Mouse (Mus musculus) E14TG2a.4 (cell line): ENCODE results near the gene Mien1.

Experiments
- H3K27me3 ChIP-seq: 2 replicates; pipeline ENCODE4 v1.6.1; 2014; ENCODE audit warnings: low read length, control low read depth; ENCODE audit not compliant: insufficient read depth
- H3K36me3 ChIP-seq: 2 replicates; pipeline ENCODE4 v1.6.1; 2014; ENCODE audit warnings: low read length, control low read depth; ENCODE audit not compliant: insufficient read depth
- H3K4me1 ChIP-seq: replicated peaks from 2 replicates; pipeline ENCODE4 v1.6.1; 2014; ENCODE audit warnings: low read depth, low read length, control low read depth
- H3K4me3 ChIP-seq: replicated peaks from 2 replicates; pipeline ENCODE4 v1.5.1; 2014; ENCODE audit warnings: mild to moderate bottlenecking, low read length
- H3K9me3 ChIP-seq: 2 replicates; pipeline ENCODE4 v1.6.1; 2014; ENCODE audit warnings: low read length, control low read depth
- CTCF ChIP-seq: conservative IDR thresholded peaks from 2 replicates; pipeline ENCODE4 v1.5.1; 2014; ENCODE audit warnings: low read length
- NANOG ChIP-seq: IDR thresholded peaks from 2 replicates; pipeline ENCODE4 v1.6.1; 2014; ENCODE audit warnings: borderline replicate concordance, low read length, mixed read lengths
- POU5F1 ChIP-seq: IDR thresholded peaks from 2 replicates; pipeline ENCODE4 v1.6.1; 2014; ENCODE audit warnings: low read length, borderline replicate concordance

Mien1 gene

DNA sequence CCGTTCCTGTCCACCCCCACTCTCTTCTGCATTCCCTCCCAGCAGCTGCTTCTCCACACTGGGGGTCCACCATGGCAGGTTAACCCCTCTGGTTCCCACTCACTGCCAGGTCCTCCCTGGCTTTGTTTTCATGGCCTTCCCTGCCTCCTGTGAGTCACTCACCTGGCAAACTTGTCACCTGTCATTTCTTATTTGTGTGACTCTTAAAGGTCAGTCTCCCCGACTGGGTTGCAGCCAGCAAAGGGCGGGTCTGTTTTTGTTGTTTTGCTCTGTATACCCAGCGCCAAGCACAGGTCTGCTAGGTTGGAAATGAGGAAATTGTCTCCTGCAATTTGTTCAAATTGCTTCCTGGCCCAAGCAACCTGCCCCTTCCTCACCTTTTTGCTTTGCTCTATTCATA, 6.9 kb upstream of the Mien1 start:
- H3K4me1 ChIP-seq, result peaks cover 51% of the 10 kb centered on the region
- peaks cover 6% of the 10 kb centered on the region for H3K36me3 ChIP-seq
- H3K9me3 ChIP-seq, result no peaks in the 10 kb centered on the region
- H3K27me3 ChIP-seq, result no peaks in the 10 kb centered on the region
- 0 out of 2 replicates have a peak overlapping the region, but pooled peaks have one; percentile 82 for H3K4me3 ChIP-seq
- TF ChIP-seq NANOG (no peak), POU5F1 (no peak), CTCF (no peak)

DNA sequence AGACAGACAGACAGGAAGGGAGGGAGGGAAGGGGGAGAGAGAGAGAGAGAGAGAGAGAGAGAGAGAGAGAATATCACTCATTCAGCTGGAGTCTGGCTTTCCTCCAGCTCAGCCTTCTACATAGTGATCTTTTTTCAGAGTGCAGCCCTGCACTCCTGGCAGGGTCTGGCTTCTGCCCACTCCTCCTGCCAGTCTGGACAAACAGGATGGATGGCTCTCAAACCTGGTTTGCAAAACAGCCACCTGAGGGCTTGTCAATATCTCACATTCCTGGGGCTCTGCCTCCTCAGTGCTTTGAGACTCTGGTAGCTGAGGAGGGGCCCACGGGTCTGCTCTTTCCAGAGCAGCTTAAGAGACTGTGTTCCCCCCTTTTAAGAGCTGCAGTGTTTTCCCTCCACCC, 6.4 kb upstream of the Mien1 start:
- Histone ChIP-seq H3K4me3 (0 out of 2 replicates have a peak overlapping the region, but pooled peaks have one; percentile 82), H3K27me3 (no peaks in the 10 kb centered on the region), H3K36me3 (peaks cover 4% of the 10 kb centered on the region; the same call in 1 of the 2 replicates), H3K9me3 (no peaks in the 10 kb centered on the region), H3K4me1 (peaks cover 47% of the 10 kb centered on the region)
- TF ChIP-seq NANOG (no peak), CTCF (no peak), POU5F1 (no peak)

GRCm38 (mm10) chr11:98443688-98444087, 4.9 kb upstream of the Mien1 start:
- Histone ChIP-seq H3K36me3 (no peaks in the 10 kb centered on the region), H3K9me3 (no peaks in the 10 kb centered on the region), H3K27me3 (no peaks in the 10 kb centered on the region), H3K4me3 (no peak overlapping the region), H3K4me1 (peaks cover 33% of the 10 kb centered on the region)
- TF ChIP-seq NANOG (no peak), POU5F1 (no peak), CTCF (no peak; the same call in 1 of the 2 replicates)

- H3K27me3 ChIP-seq, result no peaks in the 10 kb centered on the region
- peaks cover 40% of the 10 kb centered on the region for H3K36me3 ChIP-seq
- no peaks in the 10 kb centered on the region for H3K9me3 ChIP-seq
- TF ChIP-seq NANOG (no peak), POU5F1 (no peak), CTCF (no peak)
- no peak overlapping the region for H3K4me3 ChIP-seq
- H3K4me1 ChIP-seq, result peaks cover 28% of the 10 kb centered on the region
Observed at GRCm38 (mm10) chr11:98437441-98437840, 1.4 kb downstream of the Mien1 start.

DNA sequence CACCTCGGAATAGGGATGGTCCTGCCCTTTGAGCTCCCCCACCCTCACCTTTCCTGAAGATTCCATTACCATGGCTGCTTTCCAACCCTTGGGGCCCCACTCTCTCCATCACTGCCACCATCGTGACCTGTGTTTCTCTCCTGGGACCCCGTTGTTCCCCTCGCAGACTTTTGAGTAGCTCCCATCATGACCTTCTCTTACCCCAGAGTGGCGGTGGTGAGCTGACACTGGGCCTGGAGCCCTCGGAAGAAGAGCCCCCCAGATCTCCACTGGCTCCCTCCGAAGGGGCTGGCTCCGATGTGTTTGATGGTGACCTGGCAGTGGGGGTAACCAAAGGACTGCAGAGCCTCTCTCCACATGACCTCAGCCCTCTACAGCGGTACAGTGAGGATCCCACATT, 3.1 kb downstream of the Mien1 start:
- H3K4me3 ChIP-seq, result no peak overlapping the region
- peaks cover 40% of the 10 kb centered on the region for H3K36me3 ChIP-seq
- no peaks in the 10 kb centered on the region for H3K27me3 ChIP-seq
- peaks cover 28% of the 10 kb centered on the region for H3K4me1 ChIP-seq
- no peak for TF ChIP-seq CTCF
- no peak for TF ChIP-seq NANOG
- no peak for TF ChIP-seq POU5F1
- H3K9me3 ChIP-seq, result no peaks in the 10 kb centered on the region

GRCm38 (mm10) chr11:98431743-98432502, 6.9 kb downstream of the Mien1 start:
- no peak for TF ChIP-seq CTCF
- no peak for TF ChIP-seq POU5F1
- no peak for TF ChIP-seq NANOG
- H3K4me1 ChIP-seq, result peaks cover 12% of the 10 kb centered on the region
- H3K4me3 ChIP-seq, result no peak overlapping the region
- 0 out of 2 replicates have a peak, but pooled peaks cover 2% of the 10 kb centered on the region for H3K27me3 ChIP-seq
- H3K9me3 ChIP-seq, result no peaks in the 10 kb centered on the region
- peaks cover 53% of the 10 kb centered on the region for H3K36me3 ChIP-seq

- peaks cover 6% of the 10 kb centered on the region; the same call in 1 of the 2 replicates for H3K4me1 ChIP-seq
- no peaks in the 10 kb centered on the region for H3K9me3 ChIP-seq
- peaks cover 27% of the 10 kb centered on the region for H3K36me3 ChIP-seq
- H3K4me3 ChIP-seq, result no peak overlapping the region
- H3K27me3 ChIP-seq, result peaks cover 6% of the 10 kb centered on the region; the same call in 1 of the 2 replicates
- no peak for TF ChIP-seq NANOG
- no peak for TF ChIP-seq CTCF
- TF ChIP-seq POU5F1, result no peak
Observed at GRCm38 (mm10) chr11:98428436-98428835, 10.4 kb downstream of the Mien1 start.

GRCm38 (mm10) chr11:98426592-98426991, 12.2 kb downstream of the Mien1 start:
- H3K4me1 ChIP-seq, result peaks cover 3% of the 10 kb centered on the region; the same call in 1 of the 2 replicates
- TF ChIP-seq POU5F1, result no peak
- TF ChIP-seq CTCF, result no peak
- no peak for TF ChIP-seq NANOG
- H3K36me3 ChIP-seq, result peaks cover 34% of the 10 kb centered on the region
- peaks cover 6% of the 10 kb centered on the region; the same call in 1 of the 2 replicates for H3K27me3 ChIP-seq
- H3K9me3 ChIP-seq, result no peaks in the 10 kb centered on the region
- no peak overlapping the region for H3K4me3 ChIP-seq
